ENCODE assay signal across 33 mouse cellular contexts in genomic region chr7:46964070-46964469, GRCm38 (mm10). TPM values are rescaled to one million over a fixed set of nuclear protein-coding genes. Genes with fewer than 3 reads are reported as not detected.
DNase-seq lines count a peak whose midpoint lies in the region; ATAC-seq lines count a peak whose summit lies in the region.
"Had no signal": no experiment of that assay in that cellular context is flagged by ENCODE, and none has a peak within 500 bp of the region (broad histone marks: within the 10 kb centered on the region; RNA-seq: fewer than 3 reads in every experiment).

No protein-coding gene starts in this region.

- no peaks in the 10 kb centered on the region for H3K9me3 ChIP-seq in midbrain, embryonic 10.5 days (replicated peaks)
- no peaks in the 10 kb centered on the region for H3K9me3 ChIP-seq in midbrain, embryonic 16.5 days (replicated peaks; ENCODE audit: control insufficient read depth, low read length, poor library complexity, severe bottlenecking)
- H3K9me3 ChIP-seq: embryonic facial prominence, embryonic 15.5 days; forebrain, embryonic 15.5 days; liver, embryonic 13.5 days; lung, embryonic 15.5 days; midbrain, embryonic 12.5 days had no signal

- 87% methylated on average over 7 of the region's 7 CpGs for WGBS in midbrain, embryonic 10.5 days
- WGBS in midbrain, embryonic 16.5 days: 87% methylated on average over 7 of the region's 7 CpGs

- H3K4me2 ChIP-seq in midbrain, embryonic 16.5 days (ENCODE audit: low read length): no peak overlapping the region
- H3K4me2 ChIP-seq: midbrain, embryonic 12.5 days had no signal

- no peak overlapping the region for H3K4me3 ChIP-seq in midbrain, embryonic 10.5 days
- H3K4me3 ChIP-seq in midbrain, embryonic 16.5 days (ENCODE audit: low read depth, low read length): no peak overlapping the region
- H3K4me3 ChIP-seq: embryonic facial prominence, embryonic 15.5 days; forebrain, embryonic 15.5 days; liver, embryonic 13.5 days; lung, embryonic 15.5 days; midbrain, embryonic 12.5 days had no signal

- H3K27me3 ChIP-seq in midbrain, embryonic 10.5 days (ENCODE audit: low read depth, poor library complexity, severe bottlenecking): peaks cover 20% of the 10 kb centered on the region
- H3K27me3 ChIP-seq in midbrain, embryonic 16.5 days (ENCODE audit: control insufficient read depth, insufficient read depth, low read depth, low read length): peaks cover 4% of the 10 kb centered on the region
- H3K27me3 ChIP-seq: forebrain, embryonic 15.5 days had no signal

- peaks cover 9% of the 10 kb centered on the region for H3K4me1 ChIP-seq in midbrain, embryonic 10.5 days
- H3K4me1 ChIP-seq in midbrain, embryonic 16.5 days (ENCODE audit: control insufficient read depth, insufficient read depth, low read length): no peaks in the 10 kb centered on the region

- no peak for ATAC-seq in midbrain, embryonic 16.5 days
- peak; percentile 67 for ATAC-seq in granulocyte monocyte progenitor cell, adult 5-6 weeks (replicated peaks; ENCODE audit: poor library complexity, severe bottlenecking)
- ATAC-seq in monocyte, adult 5-6 weeks (replicated peaks; ENCODE audit: insufficient number of reproducible peaks, low FRiP score, low TSS enrichment, poor library complexity, severe bottlenecking): 0 out of 2 replicates have a peak, but pooled peaks have one; percentile 22

- peak; percentile 16 for DNase-seq in heart, adult 11 months
- no peak for DNase-seq in heart, adult 8-10 months (ENCODE audit: low spot score)
- DNase-seq in midbrain, embryonic 10.5 days (ENCODE audit: low spot score): no peak
- no peak for DNase-seq in gastrocnemius, postnatal 25 days
- no peak for DNase-seq in testis, postnatal 10 days (ENCODE audit: low spot score)
- DNase-seq: adrenal gland, postnatal 14 days; cerebellum, adult 8-10 months; cerebellum, postnatal 36 days; gastrocnemius, postnatal 14 days; kidney, adult 11 months; layer of hippocampus, adult 9-11 months; left cerebral cortex, postnatal 4 days; liver, embryonic 13.5 days; thymus, postnatal 25 days had no signal

- H3K27ac ChIP-seq in midbrain, embryonic 10.5 days (replicated peaks): peak overlapping the region; percentile 67; the same call in 1 of the 2 replicates
- no peak overlapping the region for H3K27ac ChIP-seq in midbrain, embryonic 16.5 days (ENCODE audit: low read length)
- H3K27ac ChIP-seq: embryonic facial prominence, embryonic 15.5 days; liver, embryonic 13.5 days; lung, embryonic 15.5 days; macrophage; midbrain, embryonic 12.5 days had no signal

- no peak overlapping the region for H3K9ac ChIP-seq in midbrain, embryonic 16.5 days (ENCODE audit: low read depth, low read length)
- H3K9ac ChIP-seq: embryonic facial prominence, embryonic 15.5 days; forebrain, embryonic 15.5 days; liver, embryonic 13.5 days; lung, embryonic 15.5 days; midbrain, embryonic 12.5 days had no signal

- no peaks in the 10 kb centered on the region for H3K36me3 ChIP-seq in midbrain, embryonic 10.5 days
- H3K36me3 ChIP-seq in midbrain, embryonic 16.5 days (ENCODE audit: control insufficient read depth, insufficient read depth, low read length): no peaks in the 10 kb centered on the region
- H3K36me3 ChIP-seq: embryonic facial prominence, embryonic 15.5 days; forebrain, embryonic 15.5 days; liver, embryonic 13.5 days; lung, embryonic 15.5 days; midbrain, embryonic 12.5 days had no signal

RNA-seq across cellular contexts. Expression of gene Uevld, which starts 5.7 kb away (rescaled TPM):
- total RNA-seq in heart, adult 8-10 months (2022): 10 to 100 TPM; 10.1 to 14.9 (median 12.7) TPM
- polyA plus RNA-seq in midbrain, embryonic 10.5 days (2016; fragmentation: Nextera tagmentation; extraction: Ambion mirVana): 13.5 and 14.3 TPM in 2 replicates
- 5.3 and 6.0 TPM in 2 replicates for polyA plus RNA-seq in midbrain, embryonic 16.5 days (2015; fragmentation: Nextera tagmentation; extraction: Ambion mirVana)
- total RNA-seq in granulocyte monocyte progenitor cell, adult 5-6 weeks (2014; fragmentation: Nextera tagmentation): 8.7 and 13.5 TPM in 2 replicates
- total RNA-seq in granulocyte monocyte progenitor cell, adult 5-6 weeks (2017): 9.8 and 12.9 TPM in 2 replicates
- total RNA-seq in monocyte, adult 5-6 weeks (2017): 4.8 to 9.9 TPM (median 6.4 TPM) in 3 replicates
- 1 to 10 TPM; 7.0 to 8.8 TPM for total RNA-seq in gastrocnemius, postnatal 25 days (2021)

RNA-seq across cellular contexts. Expression of gene Gm9999, which starts 19.3 kb away (rescaled TPM):
- not detected for total RNA-seq in heart, adult 8-10 months (2022)
- not detected in 2 replicates for polyA plus RNA-seq in midbrain, embryonic 10.5 days (2016; fragmentation: Nextera tagmentation; extraction: Ambion mirVana)
- not detected in 2 replicates for polyA plus RNA-seq in midbrain, embryonic 16.5 days (2015; fragmentation: Nextera tagmentation; extraction: Ambion mirVana)
- total RNA-seq in granulocyte monocyte progenitor cell, adult 5-6 weeks (2014; fragmentation: Nextera tagmentation): not detected in 2 replicates
- total RNA-seq in granulocyte monocyte progenitor cell, adult 5-6 weeks (2017): not detected in 2 replicates
- total RNA-seq in monocyte, adult 5-6 weeks (2017): not detected in 3 replicates
- total RNA-seq in gastrocnemius, postnatal 25 days (2021): not detected
- total RNA-seq: adrenal gland, postnatal 14 days; gastrocnemius, postnatal 14 days; hematopoietic stem cell, adult 5-6 weeks; left cerebral cortex, adult 8-10 months; left cerebral cortex, postnatal 4 days had no signal
- polyA plus RNA-seq: brain, embryonic 14.5 days; embryonic facial prominence, embryonic 15.5 days; forebrain, embryonic 15.5 days; heart, embryonic 11.5 days; heart, postnatal 0 days; hindbrain, embryonic 16.5 days; kidney, embryonic 16.5 days; large intestine, adult 2 months; liver, embryonic 13.5 days; lung, embryonic 15.5 days; macrophage; midbrain, embryonic 12.5 days; neural tube, embryonic 11.5 days; spleen, adult 2 months; stomach, embryonic 14.5 days had no signal

RNA-seq across cellular contexts. Expression of gene Spty2d1, which starts 44.1 kb away (rescaled TPM):
- total RNA-seq in heart, adult 8-10 months (2022): 1 to 10 TPM; 5.7 to 6.4 (median 6.2) TPM
- polyA plus RNA-seq in midbrain, embryonic 10.5 days (2016; fragmentation: Nextera tagmentation; extraction: Ambion mirVana): 11.1 and 12.8 TPM in 2 replicates
- 7.4 and 8.5 TPM in 2 replicates for polyA plus RNA-seq in midbrain, embryonic 16.5 days (2015; fragmentation: Nextera tagmentation; extraction: Ambion mirVana)
- total RNA-seq in granulocyte monocyte progenitor cell, adult 5-6 weeks (2014; fragmentation: Nextera tagmentation): 18.9 and 24.6 TPM in 2 replicates
- 24.6 and 26.6 TPM in 2 replicates for total RNA-seq in granulocyte monocyte progenitor cell, adult 5-6 weeks (2017)
- total RNA-seq in monocyte, adult 5-6 weeks (2017): 84.5 to 99.8 TPM (median 97.7 TPM) in 3 replicates
- total RNA-seq in gastrocnemius, postnatal 25 days (2021): 1 to 10 TPM; 4.7 to 4.8 TPM

RNA-seq across cellular contexts. Expression of gene Tsg101, which starts 44.3 kb away (rescaled TPM):
- 10 to 100 TPM; 57.8 to 72.1 (median 60.1) TPM for total RNA-seq in heart, adult 8-10 months (2022)
- polyA plus RNA-seq in midbrain, embryonic 10.5 days (2016; fragmentation: Nextera tagmentation; extraction: Ambion mirVana): 265 and 310 TPM in 2 replicates
- 372 and 375 TPM in 2 replicates for polyA plus RNA-seq in midbrain, embryonic 16.5 days (2015; fragmentation: Nextera tagmentation; extraction: Ambion mirVana)
- total RNA-seq in granulocyte monocyte progenitor cell, adult 5-6 weeks (2014; fragmentation: Nextera tagmentation): 79.0 and 140 TPM in 2 replicates
- total RNA-seq in granulocyte monocyte progenitor cell, adult 5-6 weeks (2017): 33.1 and 43.8 TPM in 2 replicates
- total RNA-seq in monocyte, adult 5-6 weeks (2017): 27.2 to 80.4 TPM (median 57.3 TPM) in 3 replicates
- 10 to 100 TPM; 42.0 to 46.9 TPM for total RNA-seq in gastrocnemius, postnatal 25 days (2021)
